Mouse (Mus musculus): ENCODE data around the gene Oxtr. TPM values are rescaled to one million over a fixed set of nuclear protein-coding genes. Genes with fewer than 3 reads are reported as not detected.

Oxtr gene
- polyA plus RNA-seq, 1 experiment from 2014 or later: 0.21 TPM

DNA sequence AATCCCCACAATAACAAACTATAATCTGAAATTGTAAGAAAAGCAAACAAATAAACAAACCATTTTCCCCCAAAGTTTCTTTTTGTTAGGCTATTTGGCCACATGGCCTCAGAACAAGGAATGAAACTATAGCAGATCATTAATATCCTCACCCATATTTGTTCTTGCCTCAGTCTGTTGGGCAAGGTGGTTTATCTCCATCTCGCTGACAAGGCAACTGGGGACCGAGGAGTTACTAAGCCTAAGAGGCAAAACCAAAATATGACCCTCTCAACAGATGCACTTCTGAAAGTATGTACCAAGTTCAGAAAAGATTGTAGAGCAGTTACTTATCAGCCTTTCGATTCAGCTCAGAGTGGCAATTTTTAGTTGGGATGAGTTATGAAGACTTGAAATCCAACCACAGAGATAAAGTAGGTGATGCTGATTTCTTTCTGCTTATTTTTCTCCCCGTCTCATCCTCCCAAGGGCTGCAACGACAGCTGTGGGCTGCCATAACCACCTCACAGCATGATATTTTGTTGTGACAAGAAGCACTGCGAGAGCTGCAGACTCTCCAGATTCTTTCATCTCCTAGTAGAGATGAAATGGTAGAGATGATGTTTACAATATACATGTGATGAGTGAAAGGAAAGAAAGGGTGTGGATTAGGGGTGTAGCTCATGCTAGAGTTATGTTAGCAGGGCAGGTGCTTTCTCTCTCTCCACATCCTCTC, 63.6 kb downstream of the Oxtr start:
- Histone ChIP-seq H3K27ac (no peak overlapping the region), H3K4me2 (no peak overlapping the region), H3K36me3 (no peaks in the 10 kb centered on the region), H3K4me1 (replicated peaks) (no peaks in the 10 kb centered on the region), H3K9ac (replicated peaks) (no peak overlapping the region), H3K9me3 (peaks cover 6% of the 10 kb centered on the region), H3K4me3 (replicated peaks) (no peak overlapping the region), H3K27me3 (no peaks in the 10 kb centered on the region)
- WGBS: 78% methylated on average over 6 of the region's 6 CpGs
- no peak for ATAC-seq (ENCODE audit: insufficient number of reproducible peaks, insufficient read depth, low FRiP score, low TSS enrichment, low read depth)

DNA sequence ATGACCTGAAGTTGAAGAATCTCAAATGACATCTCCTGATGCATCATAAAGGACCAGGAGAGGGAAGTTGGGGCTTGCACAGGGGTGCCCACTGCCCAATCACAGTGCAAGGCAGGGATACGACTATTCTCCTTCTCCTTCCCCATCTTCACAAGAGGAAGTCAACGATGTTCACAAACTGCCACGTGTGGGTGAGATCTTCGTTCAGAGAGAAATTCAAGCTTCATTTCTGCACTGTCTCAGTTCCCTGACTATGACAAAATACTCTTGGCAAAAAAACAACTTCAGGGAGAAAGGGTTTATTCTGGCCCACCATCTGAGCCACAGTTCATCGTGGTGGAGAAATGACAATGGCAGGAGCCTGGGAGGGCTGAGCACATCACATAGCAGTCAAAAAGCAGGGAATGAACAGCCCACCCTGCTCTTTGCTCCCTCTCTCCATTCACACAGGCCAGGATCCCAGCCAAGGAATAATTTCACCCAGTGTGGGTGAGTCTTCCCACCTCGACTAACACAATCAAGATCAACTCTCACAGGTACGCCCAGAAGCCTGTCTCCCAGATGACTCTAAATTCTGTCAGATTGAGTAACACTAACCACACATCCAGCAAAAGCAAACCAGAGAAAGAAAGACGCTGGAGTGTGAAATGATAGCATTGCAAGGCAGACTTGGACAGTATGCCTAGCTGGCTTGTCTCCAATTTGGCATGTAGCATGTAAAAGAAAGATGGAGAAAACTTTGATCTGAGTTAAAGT, 65.8 kb downstream of the Oxtr start:
- Histone ChIP-seq H3K4me3 (replicated peaks) (no peak overlapping the region), H3K9me3 (peaks cover 6% of the 10 kb centered on the region), H3K9ac (replicated peaks) (no peak overlapping the region), H3K36me3 (no peaks in the 10 kb centered on the region), H3K27me3 (no peaks in the 10 kb centered on the region), H3K4me2 (no peak overlapping the region), H3K4me1 (replicated peaks) (no peaks in the 10 kb centered on the region), H3K27ac (no peak overlapping the region)
- 84% methylated on average over 8 of the region's 8 CpGs for WGBS
- ATAC-seq (ENCODE audit: insufficient number of reproducible peaks, insufficient read depth, low FRiP score, low TSS enrichment, low read depth): no peak

Other genes with a start within 250 kb of the Oxtr start
- 10.0 and 11.9 TPM in 2 replicates for gene Lmcd1, start 216.2 kb downstream of the Oxtr start, polyA plus RNA-seq (2016; fragmentation: Nextera tagmentation; extraction: Ambion mirVana)
- 1.5 and 2.1 TPM in 2 replicates for gene Ssu2, start 101.9 kb downstream of the Oxtr start, polyA plus RNA-seq (2016; fragmentation: Nextera tagmentation; extraction: Ambion mirVana)
- 1.9 and 3.6 TPM in 2 replicates for gene Cav3, start 30.4 kb downstream of the Oxtr start, polyA plus RNA-seq (2016; fragmentation: Nextera tagmentation; extraction: Ambion mirVana)
- 46.9 and 48.8 TPM in 2 replicates for gene Rad18, start 206.7 kb upstream of the Oxtr start, polyA plus RNA-seq (2016; fragmentation: Nextera tagmentation; extraction: Ambion mirVana)

Measured in limb, embryonic 12.5 days (tissue).